Comparison of ENCODE assay signal across 8 mouse cellular contexts in genomic region chr7:78883016-78883725, GRCm38 (mm10). TPM values are rescaled to one million over a fixed set of nuclear protein-coding genes. Genes with fewer than 3 reads are reported as not detected.
DNase-seq lines count a peak whose midpoint lies in the region; ATAC-seq and TF ChIP-seq lines count a peak whose summit lies in the region.

No protein-coding gene starts in this region.

- H3K4me2 ChIP-seq in hindbrain, embryonic 13.5 days = peak overlapping the region; percentile 75
- H3K4me2 ChIP-seq in midbrain, postnatal 0 days (ENCODE audit: low read depth, low read length, poor library complexity, severe bottlenecking) = peak overlapping the region; percentile 70

- no peak for DNase-seq in heart, embryonic 10.5 days (ENCODE audit: low spot score)
- DNase-seq in heart, adult 11 months = no peak
- DNase-seq in embryo, embryonic 10 days (ENCODE audit: low spot score) = peak; percentile 52
- no peak for DNase-seq in midbrain, postnatal 0 days (ENCODE audit: low spot score)
- no peak for DNase-seq in gastrocnemius, postnatal 36 days
- DNase-seq in c-Kit-positive CD71-positive TER-119-positive erythroid progenitor cells, embryonic 14.5 days (ENCODE audit: low spot score) = no peak
- DNase-seq in thymus, adult 18-20 months = no peak

- intact Hi-C loops in gastrocnemius, postnatal 36 days (cut with DNase I) = loop anchor here (10.0 kb wide), 1 partner anchor 308 kb away; no protein-coding TSS in a partner anchor

- H3K9ac ChIP-seq in hindbrain, embryonic 13.5 days = peak overlapping the region; percentile 81
- peak overlapping the region; percentile 85 for H3K9ac ChIP-seq in midbrain, postnatal 0 days (replicated peaks; ENCODE audit: low read length, poor library complexity, severe bottlenecking)

- WGBS in heart, embryonic 10.5 days = 5% methylated on average over 34 of the region's 34 CpGs
- WGBS in hindbrain, embryonic 13.5 days = under 1% methylated on average over 34 of the region's 34 CpGs
- WGBS in midbrain, postnatal 0 days = under 1% methylated on average over 30 of the region's 34 CpGs

- peaks cover 94% of the 10 kb centered on the region for H3K27me3 ChIP-seq in heart, embryonic 10.5 days (ENCODE audit: insufficient read depth, poor library complexity, severe bottlenecking)
- no peaks in the 10 kb centered on the region; the same call in 1 of the 2 replicates for H3K27me3 ChIP-seq in hindbrain, embryonic 13.5 days
- H3K27me3 ChIP-seq in midbrain, postnatal 0 days (ENCODE audit: insufficient read depth, low read length) = no peaks in the 10 kb centered on the region

- H3K36me3 ChIP-seq in heart, embryonic 10.5 days = no peaks in the 10 kb centered on the region
- H3K36me3 ChIP-seq in hindbrain, embryonic 13.5 days = no peaks in the 10 kb centered on the region
- H3K36me3 ChIP-seq in midbrain, postnatal 0 days (ENCODE audit: insufficient read depth, low read length) = peaks cover 1% of the 10 kb centered on the region; the same call in 1 of the 2 replicates

- TF ChIP-seq CTCF in midbrain, postnatal 0 days (IDR thresholded peaks at IDR 0.05) = no peak

- H3K4me1 ChIP-seq in heart, embryonic 10.5 days = peaks cover 14% of the 10 kb centered on the region
- peaks cover 66% of the 10 kb centered on the region for H3K4me1 ChIP-seq in hindbrain, embryonic 13.5 days (replicated peaks)
- H3K4me1 ChIP-seq in midbrain, postnatal 0 days (ENCODE audit: insufficient read depth, low read length) = peaks cover 21% of the 10 kb centered on the region; the same call in 1 of the 2 replicates

- peak overlapping the region; percentile 45 for H3K4me3 ChIP-seq in heart, embryonic 10.5 days
- peak overlapping the region; percentile 67 for H3K4me3 ChIP-seq in hindbrain, embryonic 13.5 days
- H3K4me3 ChIP-seq in midbrain, postnatal 0 days (ENCODE audit: low read depth, low read length) = peak overlapping the region; percentile 69

- ATAC-seq in hindbrain, embryonic 13.5 days (ENCODE audit: low FRiP score) = no peak
- no peak for ATAC-seq in midbrain, postnatal 0 days (ENCODE audit: low FRiP score)

- no peak overlapping the region for H3K27ac ChIP-seq in heart, embryonic 10.5 days
- H3K27ac ChIP-seq in hindbrain, embryonic 13.5 days = peak overlapping the region; percentile 91
- peak overlapping the region; percentile 91 for H3K27ac ChIP-seq in midbrain, postnatal 0 days (ENCODE audit: low read depth, low read length)

- no peaks in the 10 kb centered on the region for H3K9me3 ChIP-seq in heart, embryonic 10.5 days
- no peaks in the 10 kb centered on the region for H3K9me3 ChIP-seq in hindbrain, embryonic 13.5 days
- H3K9me3 ChIP-seq in midbrain, postnatal 0 days (ENCODE audit: low read length) = no peaks in the 10 kb centered on the region

RNA-seq across cellular contexts. Expression of gene Aen, which starts 12.5 kb away (rescaled TPM):
- 51.0 and 57.4 TPM in 2 replicates for polyA plus RNA-seq in heart, embryonic 10.5 days (2016; fragmentation: Nextera tagmentation; extraction: Ambion mirVana)
- 47.0 and 50.3 TPM in 2 replicates for polyA plus RNA-seq in hindbrain, embryonic 13.5 days (2015; fragmentation: Nextera tagmentation; extraction: Ambion mirVana)
- 31.2 and 40.3 TPM in 2 replicates for total RNA-seq in midbrain, postnatal 0 days (2014; rRNA removed)
- 48.5 and 53.2 TPM in 2 replicates for polyA plus RNA-seq in midbrain, postnatal 0 days (2015; fragmentation: Nextera tagmentation; extraction: Ambion mirVana)
- 10 to 100 TPM; 40.5 to 50.0 TPM for total RNA-seq in gastrocnemius, postnatal 36 days (2021)

RNA-seq across cellular contexts. Expression of gene Isg20, which starts 30.1 kb away (rescaled TPM):
- polyA plus RNA-seq in heart, embryonic 10.5 days (2016; fragmentation: Nextera tagmentation; extraction: Ambion mirVana) = 0.67 and 0.68 TPM in 2 replicates
- polyA plus RNA-seq in hindbrain, embryonic 13.5 days (2015; fragmentation: Nextera tagmentation; extraction: Ambion mirVana) = 0.40 and 0.42 TPM in 2 replicates
- total RNA-seq in midbrain, postnatal 0 days (2014; rRNA removed) = 1.2 and 4.9 TPM in 2 replicates
- polyA plus RNA-seq in midbrain, postnatal 0 days (2015; fragmentation: Nextera tagmentation; extraction: Ambion mirVana) = 0.57 and 1.4 TPM in 2 replicates
- total RNA-seq in gastrocnemius, postnatal 36 days (2021) = 1 to 10 TPM; 1.4 to 1.8 TPM

RNA-seq across cellular contexts. Expression of gene Det1, which starts 36.1 kb away (rescaled TPM):
- polyA plus RNA-seq in heart, embryonic 10.5 days (2016; fragmentation: Nextera tagmentation; extraction: Ambion mirVana) = 13.3 and 16.7 TPM in 2 replicates
- 15.5 and 18.5 TPM in 2 replicates for polyA plus RNA-seq in hindbrain, embryonic 13.5 days (2015; fragmentation: Nextera tagmentation; extraction: Ambion mirVana)
- 12.1 and 13.2 TPM in 2 replicates for total RNA-seq in midbrain, postnatal 0 days (2014; rRNA removed)
- 5.8 and 6.2 TPM in 2 replicates for polyA plus RNA-seq in midbrain, postnatal 0 days (2015; fragmentation: Nextera tagmentation; extraction: Ambion mirVana)
- 10 to 100 TPM; 16.0 to 16.5 TPM for total RNA-seq in gastrocnemius, postnatal 36 days (2021)
